Mouse (Mus musculus) thymus, postnatal 0 days (tissue): ENCODE measurements around the gene Gpr65. TPM values are rescaled to one million over a fixed set of nuclear protein-coding genes. Genes with fewer than 3 reads are reported as not detected.

ENCODE experiments used
- DNase-seq: peaks from one replicate; pipeline ENCODE4 v3.0.0-alpha.2; 2015; ENCODE audit warnings: low spot score
- polyA plus RNA-seq: library from polyadenylated mRNA; unstranded; fragments of >200 nt; fragmentation: Nextera tagmentation; extraction: Ambion mirVana; gene quantifications from 2 replicates; pipeline ENCODE4 v1.2.1, GENCODE M21; 2015

Gene Gpr65
- polyA plus RNA-seq, 1 experiment from 2014 or later = 25.3 TPM

DNA sequence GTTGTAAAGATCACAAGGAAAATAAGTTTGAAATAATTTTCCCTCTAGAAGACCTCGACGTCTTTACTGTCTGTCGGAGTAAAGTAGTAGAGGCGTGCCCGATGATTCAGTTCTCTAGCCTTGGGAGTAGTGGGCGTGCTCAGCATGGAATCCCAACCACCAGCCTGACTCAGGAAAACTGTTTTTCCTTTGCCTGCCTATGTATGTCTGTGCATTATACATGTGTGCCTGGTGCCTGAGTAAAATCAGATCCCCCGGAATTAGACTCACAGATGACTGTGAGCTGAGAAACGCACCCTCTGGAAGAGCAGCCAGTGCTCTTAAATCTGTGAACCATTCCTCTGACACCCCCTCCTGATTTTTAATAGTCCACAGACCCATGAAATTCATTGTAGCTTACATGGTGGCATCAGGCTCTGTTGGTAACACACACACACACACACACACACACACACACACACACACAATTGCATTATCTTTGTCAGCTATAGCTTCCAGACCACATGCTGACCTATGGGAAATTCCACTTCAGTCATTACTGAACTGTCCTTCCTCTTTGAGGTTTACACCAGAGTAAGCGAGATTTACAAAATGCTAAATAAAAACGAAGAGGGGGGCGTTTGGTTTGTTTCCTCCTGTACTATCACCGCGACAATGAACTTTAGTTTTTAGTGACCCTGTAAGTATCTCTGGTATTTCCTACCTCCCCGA lies 14.5 kb downstream of the Gpr65 start:
- DNase-seq = no peak

DNA sequence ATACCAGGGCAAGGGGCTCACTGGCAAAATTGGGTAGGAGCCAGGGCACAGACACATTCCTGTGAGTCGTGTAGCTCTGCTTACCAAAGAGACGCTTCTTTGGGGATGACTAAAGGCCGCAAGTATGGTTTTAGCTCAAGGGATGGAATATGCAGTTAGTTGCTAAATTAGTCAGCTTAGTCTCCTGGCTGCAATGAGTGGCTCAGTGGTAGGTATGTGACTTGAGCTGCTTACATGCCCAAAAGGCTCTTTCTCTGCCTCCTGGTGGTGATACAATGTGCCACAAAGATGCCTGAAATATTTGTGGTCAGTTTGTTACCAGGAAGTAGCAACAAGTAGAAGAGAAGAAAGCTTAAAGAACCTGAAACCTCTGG lies 15.0 kb downstream of the Gpr65 start:
- DNase-seq = no peak

DNA sequence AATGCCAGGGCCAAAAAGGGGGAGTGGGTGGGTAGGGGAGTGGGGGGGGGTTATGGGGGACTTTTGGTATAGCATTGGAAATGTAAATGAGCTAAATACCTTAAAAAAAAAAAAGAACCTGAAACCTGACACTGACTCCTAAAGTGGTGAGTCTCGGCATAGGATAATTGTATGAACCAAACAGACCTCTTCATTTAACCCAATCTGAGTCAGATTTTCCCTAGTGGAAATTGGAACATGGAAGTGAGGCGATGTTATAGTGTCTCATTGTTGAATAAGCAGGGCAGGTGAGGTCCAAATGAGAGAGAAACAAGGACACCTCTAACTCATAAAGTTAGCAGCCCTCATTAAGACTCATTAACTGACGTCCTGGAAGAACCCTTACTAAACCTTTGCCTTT lies 16.0 kb downstream of the Gpr65 start:
- DNase-seq = no peak

DNA sequence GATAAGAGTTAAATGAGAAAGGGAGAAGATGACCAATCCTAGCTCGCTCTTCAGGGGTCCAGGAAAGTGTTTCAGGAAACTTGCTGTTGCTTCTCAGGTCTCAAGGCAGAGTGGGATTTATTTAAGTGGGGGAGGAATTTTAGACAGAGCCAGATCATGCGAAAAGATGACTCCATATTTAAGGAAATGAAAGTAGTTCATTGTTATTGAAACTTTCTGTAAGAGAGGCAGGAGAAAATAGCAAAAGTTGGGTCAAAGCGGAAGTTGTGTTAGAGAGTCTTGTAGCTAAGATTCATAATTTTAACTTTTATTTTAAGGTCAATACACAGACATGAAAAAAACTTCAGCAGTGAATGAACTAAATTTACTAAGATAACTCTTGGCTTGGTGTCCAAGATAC lies 22.0 kb downstream of the Gpr65 start:
- no peak for DNase-seq

DNA sequence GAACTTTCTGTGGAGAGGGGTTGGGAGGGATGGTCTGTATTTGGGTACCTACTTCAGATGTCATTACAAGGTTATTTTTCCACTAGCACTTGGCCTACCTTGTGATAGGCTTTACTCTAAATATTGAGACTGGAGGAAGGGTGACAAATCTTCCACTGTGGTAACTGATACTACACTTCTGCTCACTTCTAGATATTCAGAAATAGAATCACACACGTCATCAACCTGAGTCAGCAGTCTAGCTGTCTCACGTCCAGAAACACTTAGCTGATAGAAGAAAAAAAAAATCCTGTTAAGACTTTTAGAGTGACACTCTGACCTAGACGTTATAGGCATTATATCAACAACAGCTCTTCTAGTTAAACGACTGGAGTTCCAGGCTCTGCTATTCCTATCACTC lies 23.8 kb downstream of the Gpr65 start:
- DNase-seq = no peak

DNA sequence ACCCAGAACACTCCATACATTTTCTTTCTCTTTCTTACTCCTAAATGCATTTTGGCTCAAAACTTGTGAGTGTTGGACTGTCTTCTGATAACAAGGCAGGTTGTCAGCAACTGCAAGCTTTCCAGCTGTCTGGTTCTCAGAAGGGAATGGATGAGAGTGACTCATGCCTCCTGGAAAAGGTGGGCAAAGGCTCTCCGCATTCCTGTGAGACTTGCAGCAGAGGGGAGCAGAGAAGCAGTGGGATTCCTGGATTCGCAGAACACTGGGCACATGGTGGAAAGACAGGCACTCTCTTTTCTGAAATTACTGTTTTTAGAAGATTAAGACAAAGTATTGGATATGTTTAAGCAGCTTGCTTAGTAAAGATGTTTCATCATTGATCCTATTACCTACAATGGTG lies 25.8 kb downstream of the Gpr65 start:
- DNase-seq = no peak

DNA sequence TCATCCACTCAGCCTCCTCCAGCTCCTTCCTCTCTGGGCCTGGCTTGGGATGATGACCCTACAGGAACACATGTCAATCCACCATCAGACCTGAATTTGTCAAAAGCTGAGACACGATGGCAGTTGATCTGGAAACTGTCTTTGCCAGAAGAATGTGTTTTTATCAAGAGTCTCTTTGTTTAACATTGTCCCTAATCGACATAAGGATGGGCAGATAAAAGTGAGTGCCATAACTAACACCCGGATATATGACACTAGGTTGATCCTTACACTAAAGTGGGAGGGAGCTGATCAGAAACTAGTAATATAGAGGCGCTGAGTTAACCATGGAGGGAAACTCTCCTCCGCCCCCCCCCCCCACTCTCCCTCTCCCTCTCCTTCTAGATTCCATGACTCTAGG lies 33.5 kb downstream of the Gpr65 start:
- no peak for DNase-seq

DNA sequence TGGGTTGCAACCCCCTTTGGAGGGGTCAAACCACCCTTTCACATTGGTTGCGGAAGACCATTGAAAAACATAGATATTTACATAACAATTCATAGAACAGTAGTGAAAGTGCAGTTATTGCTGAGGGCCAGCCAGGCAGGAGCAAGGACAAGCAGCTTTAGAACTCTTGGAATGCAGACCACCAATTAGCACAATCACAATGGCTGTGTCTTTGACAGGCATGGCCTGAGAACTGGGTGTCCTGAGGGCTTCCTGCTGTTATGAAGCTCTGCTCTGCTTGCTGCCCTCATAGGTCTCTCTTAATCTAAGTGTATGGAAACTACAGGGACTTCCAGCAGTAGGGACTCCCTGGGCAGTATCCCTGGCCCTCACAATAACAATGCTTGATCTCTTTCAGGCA lies 34.6 kb downstream of the Gpr65 start:
- DNase-seq = no peak

DNA sequence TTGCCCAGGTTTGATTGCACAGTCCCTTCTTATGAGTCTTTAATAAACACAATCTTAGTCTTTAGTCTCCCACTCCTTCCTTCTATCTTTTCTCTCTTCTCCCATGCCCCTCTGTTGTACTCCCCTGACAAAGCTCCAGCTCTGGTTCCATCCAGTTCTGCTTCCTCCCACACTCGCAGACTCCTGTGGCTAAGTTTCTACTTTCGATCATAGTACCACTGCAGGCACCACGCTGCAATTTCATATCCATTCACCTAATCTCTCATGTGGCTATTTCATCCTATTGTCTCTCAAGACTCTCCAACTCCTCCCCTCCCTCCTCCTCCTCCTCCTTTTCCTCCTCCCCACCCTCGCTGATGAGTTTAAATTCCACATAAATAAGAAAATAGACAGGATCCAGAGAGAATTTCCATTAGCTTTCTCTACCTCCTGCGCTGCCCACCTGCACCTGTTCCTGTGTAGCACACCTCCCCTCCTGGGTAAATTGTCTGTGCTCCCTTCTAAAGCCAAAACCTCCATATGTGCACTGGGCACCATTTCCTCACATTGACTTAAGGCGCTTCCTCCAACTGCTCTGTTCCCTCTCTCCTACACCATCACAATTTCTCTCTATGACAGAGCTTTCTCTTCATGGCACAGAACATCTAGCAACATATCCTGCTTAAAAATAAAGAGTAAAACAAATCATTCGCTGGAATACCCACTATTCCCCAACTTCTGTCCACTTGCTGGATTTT lies 38.9 kb downstream of the Gpr65 start:
- DNase-seq = no peak

DNA sequence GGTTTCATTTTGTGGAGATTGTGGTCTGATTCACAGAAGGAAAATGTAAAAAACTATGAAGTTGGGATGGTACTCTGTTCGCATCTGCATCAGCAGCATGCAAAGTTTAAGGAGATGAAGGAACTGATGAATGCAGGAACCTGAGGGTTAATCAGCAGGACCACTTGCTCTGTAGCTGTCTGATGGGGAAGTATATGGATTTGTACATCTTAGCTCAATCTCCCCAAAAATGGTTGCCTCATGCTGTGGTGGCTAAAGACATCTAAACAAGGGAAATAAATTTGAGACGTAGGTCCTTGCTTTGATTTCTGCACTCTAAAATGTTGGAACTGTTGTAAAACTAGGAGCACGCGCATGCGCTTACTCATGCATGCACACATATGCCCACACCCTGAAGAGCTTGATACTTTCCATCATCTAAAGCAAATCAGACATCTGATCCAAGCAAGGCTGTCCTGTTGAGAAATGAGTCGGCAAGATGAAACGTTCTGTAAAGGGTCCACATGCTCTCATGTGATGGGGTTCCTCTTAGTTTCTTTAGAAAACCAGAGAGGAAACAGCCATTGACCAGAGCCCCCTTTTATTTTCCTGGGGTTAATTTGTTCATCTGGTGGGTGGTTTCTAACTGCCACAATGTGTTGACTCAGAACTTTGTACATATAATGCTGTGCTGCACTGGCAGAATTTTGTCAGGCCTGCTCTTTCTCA lies 43.1 kb downstream of the Gpr65 start:
- DNase-seq = no peak

DNA sequence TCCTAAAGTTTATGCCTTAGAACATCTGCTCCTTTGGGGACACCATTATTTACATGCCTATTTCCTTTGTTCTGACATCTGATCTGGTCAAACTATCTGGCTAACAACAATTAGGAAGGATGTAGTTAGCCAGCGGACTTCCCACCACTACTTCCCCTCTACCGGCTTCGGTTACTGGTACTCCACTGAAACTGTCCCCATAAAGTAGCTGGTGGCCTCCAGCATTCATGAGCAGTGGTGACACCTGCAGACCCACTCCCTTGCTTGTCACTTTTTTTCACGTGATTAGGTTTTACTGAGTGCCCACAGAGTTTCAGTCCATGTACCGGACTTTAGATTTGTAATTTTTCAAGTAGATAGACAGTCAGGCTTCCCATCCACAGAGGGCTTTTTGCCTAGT lies 47.5 kb downstream of the Gpr65 start:
- DNase-seq = no peak

DNA sequence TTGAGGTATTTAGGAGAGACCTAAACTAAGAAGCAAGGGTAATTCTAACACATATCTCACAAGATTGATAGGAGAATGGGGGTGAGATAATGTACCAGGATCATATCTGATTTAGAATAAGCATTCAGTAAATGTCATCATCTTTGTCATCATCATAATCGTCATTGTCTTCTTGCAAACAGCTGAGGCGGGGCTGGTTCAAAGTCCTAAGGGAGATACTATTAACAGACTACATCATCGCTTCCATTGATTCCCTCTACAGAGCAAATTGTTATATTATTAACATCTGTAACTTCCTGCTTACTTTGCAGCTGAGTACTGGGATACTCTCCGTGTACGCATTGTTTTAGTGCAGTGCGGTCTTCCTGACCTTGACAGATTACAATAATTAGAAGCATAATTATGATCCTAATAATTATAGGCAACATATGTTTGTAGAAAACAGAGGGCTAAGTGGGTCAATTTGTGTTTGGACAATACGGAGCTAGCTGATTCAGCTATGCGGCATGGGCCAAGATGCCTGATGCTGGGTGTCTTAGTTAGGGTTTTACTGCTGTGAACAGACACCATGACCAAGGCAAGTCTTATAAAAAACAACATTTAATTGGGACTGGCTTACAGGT lies 49.4 kb downstream of the Gpr65 start:
- DNase-seq = no peak

DNA sequence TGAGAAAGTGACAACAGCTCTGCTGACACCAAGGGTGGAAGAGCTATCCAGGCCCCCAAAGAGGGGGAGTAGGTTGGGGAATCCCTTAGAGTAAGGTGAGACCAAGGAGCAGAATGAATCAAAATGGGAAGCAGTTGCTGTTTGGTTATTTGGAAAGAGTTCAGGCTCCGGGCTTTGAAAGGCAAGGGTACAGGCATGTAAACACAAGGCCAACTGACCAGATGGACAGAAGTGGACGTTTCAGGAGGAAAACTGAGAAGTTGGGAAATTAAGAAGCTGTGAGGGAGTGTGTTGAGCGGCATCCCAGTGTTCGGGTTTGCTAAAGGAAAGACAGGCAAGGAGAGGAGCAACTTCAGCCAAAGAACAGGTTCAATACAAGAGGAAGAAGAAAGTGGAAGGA lies 54.0 kb downstream of the Gpr65 start:
- no peak for DNase-seq

DNA sequence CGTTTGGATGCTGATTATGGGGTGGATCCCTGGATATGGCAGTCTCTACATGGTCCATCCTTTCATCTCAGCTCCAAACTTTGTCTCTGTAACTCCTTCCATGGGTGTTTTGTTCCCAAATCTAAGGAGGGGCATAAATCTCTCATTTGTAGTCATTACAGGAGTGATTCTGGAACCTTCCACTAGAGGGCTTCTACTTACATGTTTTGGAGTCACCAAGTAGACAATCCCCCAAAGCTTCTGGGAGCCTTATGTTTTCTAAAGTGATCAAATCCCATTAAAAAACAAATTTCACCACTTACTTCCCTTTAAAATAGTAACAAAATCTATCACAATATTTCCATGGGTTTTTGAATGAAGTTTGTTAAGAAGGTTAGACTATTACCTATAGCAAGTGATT lies 55.7 kb downstream of the Gpr65 start:
- peak; percentile 59 for DNase-seq

Other genes with a start within 250 kb of the Gpr65 start
- 2.9 and 3.4 TPM in 2 replicates for gene Galc, start 9.2 kb upstream of the Gpr65 start, polyA plus RNA-seq